Mouse (Mus musculus) activated CD4-positive, CD25-positive, alpha-beta regulatory T cell, adult 4 months (primary cell): ENCODE data around the gene Sbp. TPM values are rescaled to one million over a fixed set of nuclear protein-coding genes. Genes with fewer than 3 reads are reported as not detected.

Experiments
- ATAC-seq: one replicate; pipeline ENCODE4 v1.8.0; 2017
- polyA plus RNA-seq, 2 experiments: library from polyadenylated mRNA; unstranded; fragments of 100-300 nt; shearing (Covaris generic); gene quantifications; one replicate each; pipeline ENCODE4 v1.2.1; 2017

Gene Sbp
- polyA plus RNA-seq, 2 experiments from 2014 or later: not detected

- no peak for ATAC-seq
Measured at GRCm38 (mm10) chr17:23992789-23993553, 51.5 kb downstream of the Sbp start.

GRCm38 (mm10) chr17:23993559-23994428 lies 52.3 kb downstream of the Sbp start:
- ATAC-seq: peak; percentile 85

DNA sequence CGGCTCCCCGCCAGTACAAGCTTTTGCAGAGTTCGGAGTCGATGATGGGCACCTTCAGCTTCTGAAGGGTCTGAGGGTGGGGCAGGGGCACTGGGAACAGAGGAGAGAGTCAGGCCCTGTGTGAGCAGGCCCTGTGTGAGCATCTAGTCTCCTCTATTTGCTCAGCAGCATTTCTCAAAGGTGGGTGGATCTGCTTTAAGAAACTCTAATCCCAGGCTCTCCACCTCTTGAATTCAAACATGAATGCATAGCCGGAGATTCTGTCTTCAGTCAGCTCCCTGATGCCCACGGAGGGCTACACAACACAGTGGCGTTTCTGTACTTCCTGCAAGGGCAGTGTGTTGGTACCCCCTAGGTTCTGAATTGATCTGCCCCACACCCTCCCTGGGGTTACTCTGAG lies 53.2 kb downstream of the Sbp start:
- no peak for ATAC-seq

Other genes with a start within 250 kb of the Sbp start
- gene 1520401A03Rik, start 218.9 kb upstream of the Sbp start, polyA plus RNA-seq: not detected
- 10 to 100 TPM; 12.2 to 13.0 TPM for gene Pkmyt1, start 215.3 kb upstream of the Sbp start, polyA plus RNA-seq
- 1 to 10 TPM in 1 of 2 experiments, under 1 TPM in 1; 0.91 to 2.7 TPM for gene Paqr4, start 200.8 kb upstream of the Sbp start, polyA plus RNA-seq
- gene Kremen2, start 195.8 kb upstream of the Sbp start, polyA plus RNA-seq: 1 to 10 TPM in 1 of 2 experiments, under 1 TPM in 1; 0.71 to 1.2 TPM
- 10 to 100 TPM; 13.2 to 13.3 TPM for gene Flywch1, start 170.1 kb upstream of the Sbp start, polyA plus RNA-seq
- 1 to 10 TPM; 2.2 to 3.2 TPM for gene Flywch2, start 155.6 kb upstream of the Sbp start, polyA plus RNA-seq
- gene Srrm2, start 151.1 kb upstream of the Sbp start, polyA plus RNA-seq: 100 to 1,000 TPM; 234 to 326 TPM
- 100 to 1,000 TPM; 686 to 746 TPM for gene Elob, start 112.5 kb upstream of the Sbp start, polyA plus RNA-seq
- 1 to 10 TPM; 1.1 to 2.4 TPM for gene Prss33, start 105.6 kb upstream of the Sbp start, polyA plus RNA-seq
- 1 to 10 TPM in 1 of 2 experiments, not detected in 1; 2.6 TPM for gene Prss32, start 97.8 kb upstream of the Sbp start, polyA plus RNA-seq
- gene Prss41, start 97.5 kb upstream of the Sbp start, polyA plus RNA-seq: 10 to 100 TPM in 1 of 2 experiments, 1 to 10 TPM in 1; 6.4 to 10.5 TPM
- gene Prss21, start 73.6 kb upstream of the Sbp start, polyA plus RNA-seq: not detected
- gene Dcpp1, start 60.8 kb upstream of the Sbp start, polyA plus RNA-seq: not detected
- gene Dcpp2, start 60.8 kb upstream of the Sbp start, polyA plus RNA-seq: not detected
- not detected for gene Dcpp3, start 24.2 kb upstream of the Sbp start, polyA plus RNA-seq
- gene Sbpl, start 13.6 kb downstream of the Sbp start, polyA plus RNA-seq: not detected
- gene Prss30, start 38.9 kb downstream of the Sbp start, polyA plus RNA-seq: under 1 TPM in 1 of 2 experiments, not detected in 1; 0.73 TPM
- not detected for gene Prss22, start 56.4 kb downstream of the Sbp start, polyA plus RNA-seq
- not detected for gene Prss27, start 96.5 kb downstream of the Sbp start, polyA plus RNA-seq
- 1 to 10 TPM; 5.5 to 6.4 TPM for gene Kctd5, start 131.8 kb downstream of the Sbp start, polyA plus RNA-seq
- gene Pdpk1, start 209.3 kb downstream of the Sbp start, polyA plus RNA-seq: 10 to 100 TPM; 43.3 to 47.7 TPM
- gene Amdhd2, start 222.1 kb downstream of the Sbp start, polyA plus RNA-seq: 10 to 100 TPM; 23.1 to 34.5 TPM
- gene Atp6v0c, start 228.0 kb downstream of the Sbp start, polyA plus RNA-seq: 100 to 1,000 TPM; 152 to 192 TPM